Mouse (Mus musculus) ovary, postnatal 36 days (tissue): ENCODE measurements around the gene Bcar3.

Experiments used
- DNase-seq: peaks from one replicate; pipeline ENCODE4 v3.0.0; 2022; ENCODE audit warnings: low spot score, mixed read lengths

The Bcar3 gene

DNA sequence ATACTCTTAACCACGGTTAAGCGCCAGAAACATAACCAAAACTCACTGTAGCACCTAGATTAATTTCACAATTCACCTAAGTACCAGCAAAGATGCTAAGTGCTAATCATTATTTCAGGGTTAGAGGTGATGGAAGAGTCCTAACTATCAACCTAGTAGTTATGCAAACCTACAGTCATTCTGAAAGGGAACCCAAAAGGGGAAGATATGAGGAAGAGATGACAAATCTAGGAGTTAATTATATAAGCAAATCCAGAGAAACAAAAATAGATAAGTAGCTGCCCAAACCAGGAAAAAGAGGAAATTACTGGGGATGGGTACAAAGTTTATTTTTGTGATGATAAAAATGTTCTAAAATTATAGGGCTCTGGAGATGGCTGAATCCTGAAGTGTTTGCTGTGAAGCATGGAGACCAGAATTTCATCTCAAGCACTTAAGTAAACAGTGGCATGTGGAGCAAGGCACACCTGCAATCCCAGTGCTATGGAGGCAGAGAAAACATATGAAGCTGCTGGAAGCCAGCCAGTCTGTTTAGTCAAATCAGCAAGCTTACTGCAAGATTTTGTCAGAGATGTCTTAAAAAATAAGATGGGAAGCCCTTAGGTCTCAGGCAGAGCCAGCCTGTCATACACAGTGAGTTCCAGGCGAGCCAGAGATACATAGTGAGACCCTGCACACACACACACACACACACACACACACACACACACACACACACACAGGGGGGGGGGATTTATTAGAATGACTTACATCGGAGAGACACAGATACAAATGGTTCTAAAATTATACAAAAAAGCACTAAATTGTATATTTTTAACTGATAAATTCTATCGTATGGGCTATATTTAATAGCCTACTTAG, 279.7 kb downstream of the Bcar3 start:
- DNase-seq: no peak

DNA sequence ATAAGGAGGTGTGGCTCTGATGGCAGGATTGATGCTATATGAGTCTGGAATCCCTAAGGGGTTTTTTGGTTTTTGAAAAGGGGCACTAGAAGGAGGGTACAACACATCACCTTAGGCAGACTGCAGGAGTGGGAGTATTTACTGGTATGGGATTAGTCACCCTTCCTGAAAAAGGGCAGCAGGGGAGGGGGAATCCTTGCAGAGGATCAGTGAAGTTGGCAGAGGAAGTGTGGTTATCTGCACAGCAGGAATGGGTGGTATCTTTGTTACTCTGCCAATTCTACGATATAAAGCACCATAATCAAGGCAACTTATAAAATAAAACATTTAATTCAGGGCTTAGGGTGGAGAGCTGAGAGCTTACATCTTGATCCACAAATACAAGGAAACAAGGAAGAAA, 281.0 kb downstream of the Bcar3 start:
- no peak for DNase-seq

DNA sequence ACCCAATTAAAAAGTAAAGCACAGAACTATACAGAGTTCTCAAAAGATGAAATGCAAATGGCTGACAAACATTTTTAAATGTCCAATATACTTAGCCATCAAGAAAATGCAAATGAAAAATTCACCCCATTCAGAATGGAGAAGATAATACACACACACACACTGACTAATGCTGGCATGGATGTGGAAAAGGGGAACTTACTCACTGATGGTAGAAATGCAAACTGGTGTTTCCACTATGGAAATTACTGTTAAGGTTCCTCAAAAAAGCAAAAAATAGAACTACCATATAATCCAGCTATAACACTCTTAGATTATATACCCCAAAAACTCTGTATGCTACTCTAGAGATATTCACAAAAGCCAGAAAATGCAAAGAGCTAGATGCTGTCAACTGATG, 283.4 kb downstream of the Bcar3 start:
- DNase-seq: no peak
